Mouse (Mus musculus) right cerebral cortex, postnatal 10 days (tissue): ENCODE results near the gene Eif2s2.
A peak's percentile ranks its signal among the peaks of the same experiment; 100 is the strongest.

Experiments used
- DNase-seq, 2 experiments: peaks; one replicate each; pipeline ENCODE4 v3.0.0; 2021; ENCODE audit warnings: low spot score in 2 of 2

Eif2s2 gene

GRCm38 (mm10) chr2:154893045-154893385, 280 bp upstream of the Eif2s2 start:
- DNase-seq = no peak

GRCm38 (mm10) chr2:154891585-154891984, 1.1 kb downstream of the Eif2s2 start:
- DNase-seq = no peak

- DNase-seq = no peak
These were observed 16.1 kb downstream of the Eif2s2 start for GRCm38 (mm10) chr2:154876621-154877020.

GRCm38 (mm10) chr2:154869954-154870641, 22.6 kb downstream of the Eif2s2 start:
- no peak for DNase-seq

GRCm38 (mm10) chr2:154868106-154868505, 24.6 kb downstream of the Eif2s2 start:
- no peak for DNase-seq

- DNase-seq = no peak
These were observed 27.0 kb downstream of the Eif2s2 start for GRCm38 (mm10) chr2:154865696-154866095.

GRCm38 (mm10) chr2:154863672-154864071, 29.1 kb downstream of the Eif2s2 start:
- DNase-seq = no peak

GRCm38 (mm10) chr2:154855383-154855782, 37.4 kb downstream of the Eif2s2 start:
- DNase-seq = peak; percentile 72 to 77

- no peak for DNase-seq
These were observed 44.6 kb downstream of the Eif2s2 start for GRCm38 (mm10) chr2:154848086-154848485.

- no peak for DNase-seq
These were observed 56.2 kb downstream of the Eif2s2 start for GRCm38 (mm10) chr2:154836537-154836936.

- DNase-seq = no peak
These were observed 58.4 kb downstream of the Eif2s2 start for GRCm38 (mm10) chr2:154834149-154834865.

GRCm38 (mm10) chr2:154832471-154832870, 60.3 kb downstream of the Eif2s2 start:
- DNase-seq = no peak

GRCm38 (mm10) chr2:154827521-154827920, 65.2 kb downstream of the Eif2s2 start:
- no peak for DNase-seq

GRCm38 (mm10) chr2:154826054-154826538, 66.6 kb downstream of the Eif2s2 start:
- DNase-seq = no peak
